Mouse (Mus musculus) C2C12 (cell line): ENCODE measurements around the gene Kcnk13. TPM values are rescaled to one million over a fixed set of nuclear protein-coding genes. Genes with fewer than 3 reads are reported as not detected.
A peak's percentile ranks its signal among the peaks of the same experiment; 100 is the strongest.

Source experiments
- H3K27me3 ChIP-seq: one replicate; pipeline ENCODE4 v1.6.1; 2011; ENCODE audit not compliant: control insufficient read depth, insufficient read depth, insufficient read length
- H3K36me3 ChIP-seq: one replicate; pipeline ENCODE4 v1.6.1; 2011; ENCODE audit not compliant: control insufficient read depth, insufficient read depth
- H3K4me3 ChIP-seq: one replicate; pipeline ENCODE4 v1.5.1; 2011; ENCODE audit warnings: mild to moderate bottlenecking, control low read depth; ENCODE audit not compliant: poor library complexity, insufficient read depth, severe bottlenecking
- H3K79me2 ChIP-seq: one replicate; pipeline ENCODE4 v1.6.1; 2011; ENCODE audit not compliant: control insufficient read depth, insufficient read depth
- H3K79me3 ChIP-seq: one replicate; pipeline ENCODE4 v1.6.1; 2011; ENCODE audit warnings: low read depth, control low read depth
- H3ac ChIP-seq: one replicate; pipeline ENCODE3; 2011; ENCODE audit warnings: low read depth; ENCODE audit not compliant: control insufficient read depth, insufficient read length
- CEBPB ChIP-seq: IDR thresholded peaks from one replicate; pipeline ENCODE4 v1.6.1; 2011; ENCODE audit warnings: low read depth, mild to moderate bottlenecking, control low read depth, moderate library complexity
- CTCF ChIP-seq: IDR thresholded peaks from one replicate; pipeline ENCODE4 v1.5.1; 2011; ENCODE audit not compliant: control insufficient read depth, insufficient read depth, insufficient read length
- FOSL1 ChIP-seq: IDR thresholded peaks from one replicate; pipeline ENCODE4 v1.8.0; 2011; ENCODE audit warnings: mild to moderate bottlenecking, low read length; ENCODE audit not compliant: poor library complexity, insufficient read depth, severe bottlenecking
- MAX ChIP-seq: IDR thresholded peaks from one replicate; pipeline ENCODE4 v1.6.1; 2011; ENCODE audit warnings: mild to moderate bottlenecking, control low read depth
- MYOD1 ChIP-seq: IDR thresholded peaks from one replicate; pipeline ENCODE4 v1.6.1; 2011; ENCODE audit warnings: low read depth; ENCODE audit not compliant: control insufficient read depth, insufficient read length
- MYOG ChIP-seq: IDR thresholded peaks from one replicate; pipeline ENCODE4 v1.6.1; 2011; ENCODE audit not compliant: control insufficient read depth, insufficient read length; ENCODE audit errors: extremely low read depth
- USF1 ChIP-seq: IDR thresholded peaks from one replicate; pipeline ENCODE4 v1.6.1; 2011; ENCODE audit warnings: low read depth, mild to moderate bottlenecking, control low read depth, moderate library complexity
- long read RNA-seq, 2 experiments: library from polyadenylated mRNA; unstranded; transcript quantifications; one replicate each; pipeline ENCODE4 v2.0.0; 2019 to 2020
- polyA plus RNA-seq: library from polyadenylated mRNA; unstranded; fragments of >200 nt; fragmentation: generic; extraction: Trizol; gene quantifications from one replicate; pipeline ENCODE4 v1.2.1, GENCODE M21; 2012; ENCODE audit warnings: missing spikeins

The Kcnk13 gene
- polyA plus RNA-seq: not detected
- long read RNA-seq, experiment 1: 0 reads
- long read RNA-seq, experiment 2: 0 reads

- no peak within 1 kb of the TSS for H3K4me3 ChIP-seq
- H3ac ChIP-seq: no peak within 1 kb of the TSS
- TF ChIP-seq MYOG: no peak
- peak; percentile 75 for TF ChIP-seq CTCF
- H3K27me3 ChIP-seq: peaks cover 52% of the 10 kb centered on the region
- H3K36me3 ChIP-seq: no peaks in the 10 kb centered on the region
- H3K79me2 ChIP-seq: no peaks in the 10 kb centered on the region
- H3K79me3 ChIP-seq: no peaks in the 10 kb centered on the region
Observed at GRCm38 (mm10) chr12:99964301-99965202, at the start of gene Kcnk13. Gene Kcnk13, plus strand, starts transcription at chr12:99964499.

GRCm38 (mm10) chr12:99917800-99918427 lies 46.4 kb upstream of the Kcnk13 start:
- H3K36me3 ChIP-seq: peaks cover 14% of the 10 kb centered on the region

GRCm38 (mm10) chr12:99919636-99920035 lies 44.7 kb upstream of the Kcnk13 start:
- Histone ChIP-seq H3K4me3 (no peak overlapping the region), H3K79me3 (no peaks in the 10 kb centered on the region), H3K36me3 (peaks cover 17% of the 10 kb centered on the region), H3K27me3 (no peaks in the 10 kb centered on the region), H3ac (no peak overlapping the region), H3K79me2 (no peaks in the 10 kb centered on the region)
- TF ChIP-seq CTCF: no peak
- no peak for TF ChIP-seq MAX
- no peak for TF ChIP-seq FOSL1
- no peak for TF ChIP-seq USF1
- TF ChIP-seq CEBPB: no peak
- no peak for TF ChIP-seq MYOG
- no peak for TF ChIP-seq MYOD1

More at GRCm38 (mm10) chr12:99917800-99918427, 46.4 kb upstream of the Kcnk13 start:
- Histone ChIP-seq H3K79me3 (no peaks in the 10 kb centered on the region), H3K27me3 (no peaks in the 10 kb centered on the region), H3K79me2 (no peaks in the 10 kb centered on the region), H3K4me3 (no peak overlapping the region), H3ac (no peak overlapping the region)
- TF ChIP-seq CEBPB (no peak), USF1 (no peak), MYOG (no peak), CTCF (no peak), FOSL1 (no peak), MAX (no peak), MYOD1 (no peak)

- H3K27me3 ChIP-seq: no peaks in the 10 kb centered on the region
- TF ChIP-seq USF1 (no peak), MYOG (no peak), MAX (no peak), MYOD1 (no peak), FOSL1 (no peak), CTCF (no peak), CEBPB (no peak)
- no peak overlapping the region for H3K4me3 ChIP-seq
- no peak overlapping the region for H3ac ChIP-seq
- peaks cover 21% of the 10 kb centered on the region for H3K36me3 ChIP-seq
- no peaks in the 10 kb centered on the region for H3K79me3 ChIP-seq
- H3K79me2 ChIP-seq: no peaks in the 10 kb centered on the region
Observed at GRCm38 (mm10) chr12:99921045-99921444, 43.3 kb upstream of the Kcnk13 start.

- no peaks in the 10 kb centered on the region for H3K27me3 ChIP-seq
- no peak overlapping the region for H3K4me3 ChIP-seq
- peaks cover 14% of the 10 kb centered on the region for H3K36me3 ChIP-seq
- no peaks in the 10 kb centered on the region for H3K79me2 ChIP-seq
- no peak for TF ChIP-seq MYOG
- TF ChIP-seq USF1: no peak
- TF ChIP-seq CEBPB: no peak
- TF ChIP-seq MYOD1: no peak
- no peak for TF ChIP-seq CTCF
- TF ChIP-seq FOSL1: no peak
- TF ChIP-seq MAX: no peak
- H3ac ChIP-seq: no peak overlapping the region
- H3K79me3 ChIP-seq: no peaks in the 10 kb centered on the region
Observed at GRCm38 (mm10) chr12:99923131-99923606, 41.1 kb upstream of the Kcnk13 start.
